Mouse (Mus musculus) CH12.LX (cell line): ENCODE results near the gene Plgrkt. TPM values are rescaled to one million over a fixed set of nuclear protein-coding genes. Genes with fewer than 3 reads are reported as not detected.

ENCODE experiments used
- DNase-seq: peaks from one replicate; pipeline ENCODE4 v3.0.0-alpha.2; 2013; ENCODE audit errors: extremely low read depth
- H3K27ac ChIP-seq: 2 replicates; pipeline ENCODE4 v1.5.1; 2012; ENCODE audit warnings: low read depth, mild to moderate bottlenecking, control low read depth, moderate library complexity; ENCODE audit not compliant: insufficient read depth
- H3K27me3 ChIP-seq: replicated peaks from 2 replicates; pipeline ENCODE3; 2012; ENCODE audit warnings: inconsistent platforms
- H3K36me3 ChIP-seq, 2 experiments: replicated peaks in 1 of 2; 2 replicates each; pipeline versions ENCODE3 to v1.6.1; 2012; ENCODE audit warnings: inconsistent platforms in 1 of 2, low read length in 1 of 2, mild to moderate bottlenecking in 1 of 2, mixed read lengths in 1 of 2, moderate library complexity in 1 of 2; ENCODE audit not compliant: control insufficient read depth in 1 of 2, insufficient read depth in 1 of 2
- H3K4me1 ChIP-seq, 2 experiments: 2 replicates each; pipeline ENCODE4 v1.6.1; 2012; ENCODE audit warnings: inconsistent platforms in 1 of 2, moderate library complexity in 1 of 2; ENCODE audit not compliant: insufficient read depth in 2 of 2, control insufficient read depth in 1 of 2
- H3K4me2 ChIP-seq: 2 replicates; pipeline ENCODE4 v1.6.1; 2012; ENCODE audit warnings: low read depth, mild to moderate bottlenecking, control low read depth; ENCODE audit not compliant: poor library complexity, insufficient read depth, severe bottlenecking
- H3K4me3 ChIP-seq, 3 experiments: fragments of 150-350 bp in 1 of 3; sonication (generic) in 1 of 3; replicated peaks in 1 of 3; 2 replicates each; pipeline versions ENCODE3 to v1.5.1; 2011 to 2012; ENCODE audit warnings: low read depth in 2 of 3, low read length in 2 of 3, mild to moderate bottlenecking in 2 of 3, moderate library complexity in 2 of 3, control low read depth in 1 of 3, improper control_type of control experiment in 1 of 3, inconsistent platforms in 1 of 3, mixed read lengths in 1 of 3; ENCODE audit not compliant: poor library complexity in 1 of 3
- H3K79me2 ChIP-seq: replicated peaks from 2 replicates; pipeline ENCODE4 v1.6.1; 2012; ENCODE audit warnings: mild to moderate bottlenecking, moderate library complexity; ENCODE audit not compliant: control insufficient read depth, poor library complexity, insufficient read depth, severe bottlenecking; ENCODE audit errors: extremely low read depth
- H3K9ac ChIP-seq: 2 replicates; pipeline ENCODE4 v1.6.1; 2012; ENCODE audit warnings: low read depth, mild to moderate bottlenecking, control low read depth, moderate library complexity; ENCODE audit not compliant: insufficient read depth
- H3K9me3 ChIP-seq: replicated peaks from 2 replicates; pipeline ENCODE3; 2012; ENCODE audit warnings: low read length, inconsistent platforms, mixed read lengths
- CTCF ChIP-seq, 2 experiments: IDR thresholded peaks in 1 of 2; conservative IDR thresholded peaks in 1 of 2; 2 replicates each; pipeline ENCODE4 v1.5.1; 2011 to 2012; ENCODE audit warnings: low read depth in 2 of 2, low read length in 2 of 2, improper control_type of control experiment in 1 of 2, inconsistent platforms in 1 of 2, mild to moderate bottlenecking in 1 of 2, moderate library complexity in 1 of 2
- E2F4 ChIP-seq: IDR thresholded peaks from 2 replicates; pipeline ENCODE4 v1.6.1; 2011; ENCODE audit warnings: low read depth, low read length, improper control_type of control experiment; ENCODE audit not compliant: insufficient replicate concordance
- ELF1 ChIP-seq: IDR thresholded peaks from 2 replicates; pipeline ENCODE4 v1.6.1; 2014; ENCODE audit warnings: low read depth, mild to moderate bottlenecking, inconsistent platforms, low read length, improper control_type of control experiment
- EP300 ChIP-seq: IDR thresholded peaks from 2 replicates; pipeline ENCODE4 v1.6.1; 2011; ENCODE audit warnings: low read length, improper control_type of control experiment
- HCFC1 ChIP-seq: IDR thresholded peaks from 2 replicates; pipeline ENCODE4 v1.6.1; 2012; ENCODE audit warnings: low read depth, mild to moderate bottlenecking, inconsistent platforms, low read length, improper control_type of control experiment
- MAFK ChIP-seq: IDR thresholded peaks from 2 replicates; pipeline ENCODE4 v1.6.1; 2011; ENCODE audit warnings: low read length, improper control_type of control experiment; ENCODE audit not compliant: insufficient replicate concordance
- MAX ChIP-seq: IDR thresholded peaks from 2 replicates; pipeline ENCODE4 v1.6.1; 2011; ENCODE audit warnings: low read length, improper control_type of control experiment
- MAZ ChIP-seq: IDR thresholded peaks from 2 replicates; pipeline ENCODE4 v1.6.1; 2012; ENCODE audit warnings: low read depth, mild to moderate bottlenecking, inconsistent platforms, low read length, improper control_type of control experiment, moderate library complexity
- MYC ChIP-seq: IDR thresholded peaks from 2 replicates; pipeline ENCODE4 v1.6.1; 2011; ENCODE audit warnings: low read depth, mild to moderate bottlenecking, improper control_type of control experiment, low read length
- NELFE ChIP-seq: IDR thresholded peaks from 2 replicates; pipeline ENCODE4 v1.6.1; 2011; ENCODE audit warnings: low read depth, low read length, improper control_type of control experiment
- POLR2AphosphoS2 ChIP-seq: IDR thresholded peaks from 2 replicates; pipeline ENCODE4 v1.6.1; 2011; ENCODE audit warnings: low read depth, low read length, improper control_type of control experiment
- RAD21 ChIP-seq: IDR thresholded peaks from 2 replicates; pipeline ENCODE4 v1.6.1; 2011; ENCODE audit warnings: low read depth, mild to moderate bottlenecking, low read length, improper control_type of control experiment, moderate library complexity
- RCOR1 ChIP-seq: conservative IDR thresholded peaks from 2 replicates; pipeline ENCODE4 v1.6.1; 2012; ENCODE audit warnings: low read depth, mild to moderate bottlenecking, inconsistent platforms, low read length, improper control_type of control experiment
- SIN3A ChIP-seq: IDR thresholded peaks from 2 replicates; pipeline ENCODE4 v1.6.1; 2012; ENCODE audit warnings: low read length, improper control_type of control experiment, inconsistent platforms
- SMC3 ChIP-seq: IDR thresholded peaks from 2 replicates; pipeline ENCODE4 v1.6.1; 2011; ENCODE audit warnings: low read depth, low read length, improper control_type of control experiment
- TCF12 ChIP-seq: IDR thresholded peaks from 2 replicates; pipeline ENCODE4 v1.6.1; 2014; ENCODE audit warnings: low read depth, mild to moderate bottlenecking, inconsistent platforms, low read length, improper control_type of control experiment
- UBTF ChIP-seq: IDR thresholded peaks from 2 replicates; pipeline ENCODE4 v1.6.1; 2012; ENCODE audit warnings: low read depth, mild to moderate bottlenecking, inconsistent platforms, low read length, improper control_type of control experiment, moderate library complexity
- USF1 ChIP-seq: IDR thresholded peaks from 2 replicates; pipeline ENCODE4 v1.6.1; 2014; ENCODE audit warnings: low read depth, mild to moderate bottlenecking, inconsistent platforms, low read length, improper control_type of control experiment
- USF2 ChIP-seq: conservative IDR thresholded peaks from 2 replicates; pipeline ENCODE4 v1.6.1; 2011; ENCODE audit warnings: low read depth, low read length, improper control_type of control experiment
- ZKSCAN1 ChIP-seq: IDR thresholded peaks from 2 replicates; pipeline ENCODE4 v1.6.1; 2012; ENCODE audit warnings: low read depth, inconsistent platforms, low read length, improper control_type of control experiment, borderline replicate concordance
- ZNF384 ChIP-seq: IDR thresholded peaks from 2 replicates; pipeline ENCODE4 v1.6.1; 2012; ENCODE audit warnings: low read depth, low read length, improper control_type of control experiment, inconsistent platforms
- dilution Hi-C: fragments of 300-500 bp; cut with MboI; formaldehyde crosslinking; loops from 2 replicates; pipeline ENCODE4 v1.14.3; 2020; ENCODE audit warnings: low sequenced_read_pairs; ENCODE audit not compliant: extremely low pct_unique_long_range_greater_than_20kb, extremely low pct_ligation_motif_present
- in situ Hi-C: fragments of 300-500 bp; cut with MboI; formaldehyde crosslinking; loops from 3 replicates; pipeline ENCODE4 v1.14.3; 2019; ENCODE audit warnings: low sequenced_read_pairs, low pct_ligation_motif_present, low pct_unique_long_range_greater_than_20kb, mixed read lengths
- polyA plus RNA-seq: library from polyadenylated mRNA; unstranded; fragments of >175 nt; gene quantifications from 2 replicates; pipeline ENCODE4 v1.2.1, GENCODE M21; 2012; ENCODE audit warnings: low read depth; ENCODE audit not compliant: insufficient read length
- total RNA-seq, 2 experiments: library from RNA; depleted of rRNA; stranded (reverse); fragments of 300-350 nt in 1 of 2; fragments of >200 nt in 1 of 2; gene quantifications; 2 replicates each; pipeline ENCODE4 v1.2.3; 2012 to 2014

Plgrkt gene
- total and polyA plus RNA-seq, 3 experiments, result 31.3 to 40.6 (median 33.0) TPM

DNA sequence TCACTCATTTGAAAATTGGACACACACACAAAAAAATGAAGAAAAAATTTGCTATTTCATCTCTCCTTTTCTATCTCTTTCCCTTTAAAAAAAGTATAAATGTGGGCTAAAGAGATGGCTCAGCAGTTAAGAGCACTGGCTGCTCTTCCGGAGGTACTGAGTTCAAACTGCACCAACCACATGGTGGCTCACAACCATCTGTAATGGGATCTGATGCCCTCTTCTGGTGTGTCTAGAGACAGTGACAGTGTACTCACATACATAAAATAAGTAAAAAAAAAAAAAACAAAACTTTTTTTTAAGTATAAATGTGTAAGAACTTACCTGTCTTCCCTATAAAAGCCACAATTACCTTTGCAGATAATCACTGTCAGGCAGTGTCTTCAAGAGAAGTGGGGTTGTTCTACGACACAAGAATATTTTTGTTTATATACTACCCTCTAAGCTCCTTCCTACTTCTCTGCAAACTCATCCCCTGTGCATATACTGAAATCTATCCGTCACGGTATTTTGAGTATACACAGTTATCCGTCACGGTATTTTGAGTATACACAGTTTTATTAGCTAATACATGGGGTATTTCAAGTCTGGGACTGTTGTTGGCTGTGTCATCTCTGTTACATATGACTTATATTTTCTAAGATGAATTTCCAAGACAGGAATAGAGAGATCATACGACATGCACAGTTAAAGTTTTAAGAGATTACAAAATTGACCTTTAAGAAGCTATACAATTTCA, 3.5 kb upstream of the Plgrkt start:
- in situ Hi-C loops (loop anchor here (5.0 to 25.0 kb wide), 3 partner anchors 122 to 583 kb away; partner anchors contain the start of genes 9930021J03Rik and Ranbp6), dilution Hi-C loops (no loop called here)
- TF ChIP-seq MAX (peak; percentile 27; the same call in 1 of the 2 replicates), ZKSCAN1 (no peak), ZNF384 (peak; percentile 76), SMC3 (peak; percentile 30), POLR2AphosphoS2 (no peak), E2F4 (no peak), MYC (peak; percentile 92), NELFE (no peak), HCFC1 (no peak), CTCF (conservative IDR thresholded peaks at IDR 0.05 in 1 of 2, IDR thresholded peaks at IDR 0.05 in 1 of 2; ENCODE audit: low read depth in 2 of 2, low read length in 2 of 2) (peak in 1 of 2 experiments; percentile 70; a peak in 2 of 4 replicates), UBTF (no peak), TCF12 (no peak), MAFK (peak; percentile 60; the same call in 1 of the 2 replicates), MAZ (no peak), EP300 (no peak), ELF1 (no peak), SIN3A (peak; percentile 29; the same call in 1 of the 2 replicates), USF1 (no peak), USF2 (no peak), RCOR1 (no peak), RAD21 (peak; percentile 24)
- Histone ChIP-seq H3K27ac (peak overlapping the region; percentile 85), H3K9ac (peak overlapping the region; percentile 88), H3K4me1 (peaks cover 12 to 26% of the 10 kb centered on the region in 2 experiments), H3K79me2 (peaks cover 50% of the 10 kb centered on the region), H3K27me3 (no peaks in the 10 kb centered on the region), H3K4me3 (peak overlapping the region; percentile 53 to 71 (median 63)), H3K36me3 (peaks cover 6 to 17% of the 10 kb centered on the region in 2 experiments), H3K9me3 (no peaks in the 10 kb centered on the region), H3K4me2 (peak overlapping the region; percentile 98)
- DNase-seq, result no peak
